Mouse (Mus musculus) MEL (cell line): ENCODE results near the gene Htr2b. TPM values are rescaled to one million over a fixed set of nuclear protein-coding genes. Genes with fewer than 3 reads are reported as not detected.

ENCODE experiments used
- DNase-seq: peaks from one replicate; pipeline ENCODE4 v3.0.0; 2011; ENCODE audit warnings: low read depth, low spot score
- H3K27ac ChIP-seq: 2 replicates; pipeline ENCODE4 v1.5.1; 2012; ENCODE audit warnings: low read depth, mild to moderate bottlenecking, control low read depth, low read length, moderate library complexity; ENCODE audit not compliant: control insufficient read depth
- H3K27me3 ChIP-seq, 2 experiments: fragments of 150-350 bp in 1 of 2; sonication (generic) in 1 of 2; 2 replicates each; pipeline ENCODE4 v1.6.1; 2012; ENCODE audit warnings: low read length in 2 of 2, mild to moderate bottlenecking in 2 of 2, improper control_type of control experiment in 1 of 2, moderate library complexity in 1 of 2; ENCODE audit not compliant: insufficient read depth in 2 of 2, control insufficient read depth in 1 of 2
- H3K36me3 ChIP-seq, 2 experiments: 2 replicates each; pipeline ENCODE4 v1.6.1; 2012 to 2014; ENCODE audit warnings: low read length in 2 of 2, improper control_type of control experiment in 1 of 2, inconsistent platforms in 1 of 2, mild to moderate bottlenecking in 1 of 2; ENCODE audit not compliant: insufficient read depth in 2 of 2, control insufficient read depth in 1 of 2
- H3K4me1 ChIP-seq, 2 experiments: fragments of 150-350 bp in 1 of 2; sonication (generic) in 1 of 2; 2 replicates each; pipeline ENCODE4 v1.6.1; 2012; ENCODE audit warnings: low read length in 2 of 2, improper control_type of control experiment in 1 of 2, mild to moderate bottlenecking in 1 of 2; ENCODE audit not compliant: insufficient read depth in 2 of 2, control insufficient read depth in 1 of 2
- H3K4me3 ChIP-seq, 2 experiments: fragments of 150-350 bp in 1 of 2; sonication (generic) in 1 of 2; 2 replicates each; pipeline ENCODE4 v1.5.1; 2012; ENCODE audit warnings: low read depth in 2 of 2, low read length in 2 of 2, mild to moderate bottlenecking in 2 of 2, moderate library complexity in 2 of 2, control low read depth in 1 of 2, improper control_type of control experiment in 1 of 2; ENCODE audit not compliant: control insufficient read depth in 1 of 2, insufficient read depth in 1 of 2
- H3K79me2 ChIP-seq: 2 replicates; pipeline ENCODE4 v1.6.1; 2012; ENCODE audit warnings: mild to moderate bottlenecking, low read length, moderate library complexity; ENCODE audit not compliant: control insufficient read depth, poor library complexity, insufficient read depth
- H3K9ac ChIP-seq: 2 replicates; pipeline ENCODE4 v1.6.1; 2012; ENCODE audit warnings: low read depth, mild to moderate bottlenecking, control low read depth, low read length, moderate library complexity; ENCODE audit not compliant: control insufficient read depth, poor library complexity, severe bottlenecking
- H3K9me3 ChIP-seq: fragments of 150-350 bp; sonication (generic); replicated peaks from 2 replicates; pipeline ENCODE4 v1.6.1; 2012; ENCODE audit warnings: mild to moderate bottlenecking, low read length, improper control_type of control experiment, moderate library complexity; ENCODE audit not compliant: insufficient read depth
- E2F4 ChIP-seq: IDR thresholded peaks from 2 replicates; pipeline ENCODE4 v1.6.1; 2011; ENCODE audit warnings: low read depth, low read length, improper control_type of control experiment, borderline replicate concordance
- ELF1 ChIP-seq: IDR thresholded peaks from 2 replicates; pipeline ENCODE4 v1.6.1; 2014; ENCODE audit warnings: low read depth, mild to moderate bottlenecking, inconsistent platforms, low read length, improper control_type of control experiment, moderate library complexity
- ETS1 ChIP-seq: IDR thresholded peaks from 2 replicates; pipeline ENCODE4 v1.6.1; 2012; ENCODE audit warnings: low read depth, mild to moderate bottlenecking, inconsistent platforms, low read length, improper control_type of control experiment, moderate library complexity
- GATA1 ChIP-seq: IDR thresholded peaks from 2 replicates; pipeline ENCODE4 v1.6.1; 2011; ENCODE audit warnings: low read depth, low read length, improper control_type of control experiment
- HCFC1 ChIP-seq: IDR thresholded peaks from 2 replicates; pipeline ENCODE4 v1.6.1; 2012; ENCODE audit warnings: low read depth, mild to moderate bottlenecking, inconsistent platforms, low read length, improper control_type of control experiment, moderate library complexity
- JUND ChIP-seq: IDR thresholded peaks from 2 replicates; pipeline ENCODE4 v1.6.1; 2011; ENCODE audit warnings: low read depth, mild to moderate bottlenecking, improper control_type of control experiment, low read length
- KAT2A ChIP-seq: conservative IDR thresholded peaks from 2 replicates; pipeline ENCODE4 v1.6.1; 2012; ENCODE audit warnings: low read depth, low read length, improper control_type of control experiment, inconsistent platforms
- MAFK ChIP-seq: IDR thresholded peaks from 2 replicates; pipeline ENCODE4 v1.6.1; 2011; ENCODE audit warnings: low read depth, mild to moderate bottlenecking, low read length, improper control_type of control experiment, borderline replicate concordance
- MAX ChIP-seq: IDR thresholded peaks from 2 replicates; pipeline ENCODE4 v1.6.1; 2011; ENCODE audit warnings: low read length, improper control_type of control experiment
- MAZ ChIP-seq: IDR thresholded peaks from 2 replicates; pipeline ENCODE4 v1.6.1; 2012; ENCODE audit warnings: low read depth, mild to moderate bottlenecking, inconsistent platforms, low read length, improper control_type of control experiment
- MXI1 ChIP-seq: IDR thresholded peaks from 2 replicates; pipeline ENCODE4 v1.6.1; 2011; ENCODE audit warnings: mild to moderate bottlenecking, low read depth, low read length, improper control_type of control experiment
- MYB ChIP-seq: IDR thresholded peaks from 2 replicates; pipeline ENCODE4 v1.6.1; 2011; ENCODE audit warnings: mild to moderate bottlenecking, low read depth, low read length, improper control_type of control experiment
- NELFE ChIP-seq: IDR thresholded peaks from 2 replicates; pipeline ENCODE4 v1.6.1; 2011; ENCODE audit warnings: low read depth, low read length, improper control_type of control experiment
- NRF1 ChIP-seq: IDR thresholded peaks from 2 replicates; pipeline ENCODE4 v1.6.1; 2014; ENCODE audit warnings: low read depth, mild to moderate bottlenecking, inconsistent platforms, low read length, improper control_type of control experiment, moderate library complexity; ENCODE audit not compliant: poor library complexity, insufficient read depth, severe bottlenecking
- RAD21 ChIP-seq: IDR thresholded peaks from 2 replicates; pipeline ENCODE4 v1.6.1; 2011; ENCODE audit warnings: mild to moderate bottlenecking, low read depth, low read length, improper control_type of control experiment
- SMC3 ChIP-seq: IDR thresholded peaks from 2 replicates; pipeline ENCODE4 v1.6.1; 2011; ENCODE audit warnings: low read depth, low read length, improper control_type of control experiment
- ZC3H11A ChIP-seq: IDR thresholded peaks from 2 replicates; pipeline ENCODE4 v1.6.1; 2012; ENCODE audit warnings: low read depth, mild to moderate bottlenecking, inconsistent platforms, low read length, improper control_type of control experiment
- ZKSCAN1 ChIP-seq: IDR thresholded peaks from 2 replicates; pipeline ENCODE4 v1.6.1; 2012; ENCODE audit warnings: low read depth, mild to moderate bottlenecking, inconsistent platforms, low read length, improper control_type of control experiment, moderate library complexity
- polyA plus RNA-seq, 2 experiments: library from polyadenylated mRNA; stranded (reverse) in 1 of 2; unstranded in 1 of 2; fragments of >175 nt in 1 of 2; fragments of >200 nt in 1 of 2; gene quantifications; 2 replicates each; pipeline versions ENCODE4 v1.2.1 to v1.2.4; 2012; ENCODE audit warnings: low replicate concordance in 2 of 2, low read depth in 1 of 2; ENCODE audit not compliant: insufficient read length in 2 of 2, insufficient read depth in 1 of 2, missing spikeins in 1 of 2
- total RNA-seq: library from RNA; depleted of rRNA; stranded (reverse); fragments of 300-350 nt; gene quantifications from 2 replicates; pipeline ENCODE4 v1.2.3, GENCODE M21; 2012

Htr2b gene
- total and polyA plus RNA-seq, 3 experiments = 0.15 to 0.22 TPM; not detected in 1

DNA sequence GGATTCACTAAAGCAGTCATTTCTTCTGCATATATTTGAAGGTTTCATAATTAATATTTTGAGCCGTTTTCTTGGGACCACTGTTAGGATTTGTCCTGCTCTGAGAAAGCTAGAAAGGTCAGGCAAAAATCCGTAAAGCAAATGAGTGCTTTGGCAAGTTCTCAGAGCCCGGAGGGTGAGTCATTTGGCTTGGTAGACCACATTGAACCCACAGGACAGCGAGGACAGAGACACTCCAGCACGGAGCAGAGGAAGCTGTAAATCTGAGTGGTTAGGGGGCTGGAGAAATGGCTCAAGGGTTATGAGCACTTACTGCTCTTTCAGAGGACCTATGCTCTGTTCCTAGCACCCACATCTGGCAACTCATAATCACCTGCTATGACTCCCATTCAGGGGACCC, 35.8 kb upstream of the Htr2b start:
- Histone ChIP-seq H3K36me3 (no peaks in the 10 kb centered on the region), H3K27ac (no peak overlapping the region), H3K79me2 (no peaks in the 10 kb centered on the region), H3K9me3 (no peaks in the 10 kb centered on the region), H3K4me3 (no peak overlapping the region), H3K27me3 (no peaks in the 10 kb centered on the region), H3K9ac (no peak overlapping the region), H3K4me1 (no peaks in the 10 kb centered on the region; a peak in 1 of 4 replicates)
- TF ChIP-seq GATA1 (no peak), MXI1 (no peak), ZC3H11A (no peak), NELFE (no peak), KAT2A (no peak), ZKSCAN1 (no peak), JUND (no peak), RAD21 (no peak), ETS1 (no peak), MAX (no peak), ELF1 (no peak)
- DNase-seq = no peak

DNA sequence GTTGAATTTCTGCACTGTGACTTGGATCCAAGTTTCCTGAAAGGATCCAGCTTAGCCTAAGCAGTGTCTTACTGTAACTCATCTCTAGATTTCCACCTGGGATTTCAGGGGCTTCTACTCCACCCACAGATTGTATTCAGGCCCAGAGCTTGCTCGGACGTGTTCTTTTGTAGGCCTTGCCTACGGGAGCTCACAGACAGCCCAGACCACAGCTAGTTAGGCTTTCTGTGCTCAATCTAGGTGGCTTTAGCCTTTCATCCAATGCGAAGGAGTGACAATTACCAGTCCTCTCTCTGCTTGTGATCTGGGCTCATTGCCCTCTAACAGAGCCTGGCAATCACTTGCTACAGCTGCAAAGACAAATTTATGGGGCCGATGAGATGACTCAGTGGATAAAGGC, 34.5 kb upstream of the Htr2b start:
- Histone ChIP-seq H3K4me3 (no peak overlapping the region), H3K27ac (no peak overlapping the region), H3K36me3 (no peaks in the 10 kb centered on the region), H3K9ac (no peak overlapping the region), H3K27me3 (no peaks in the 10 kb centered on the region), H3K79me2 (no peaks in the 10 kb centered on the region), H3K9me3 (no peaks in the 10 kb centered on the region), H3K4me1 (no peaks in the 10 kb centered on the region; a peak in 1 of 4 replicates)
- DNase-seq = no peak
- TF ChIP-seq MYB = no peak
- no peak for TF ChIP-seq NRF1
- TF ChIP-seq MAZ = no peak
- no peak for TF ChIP-seq NELFE
- no peak for TF ChIP-seq E2F4
- no peak for TF ChIP-seq HCFC1
- TF ChIP-seq MAFK = no peak
- TF ChIP-seq SMC3 = no peak
- TF ChIP-seq MXI1 = no peak
